Mouse (Mus musculus): Measurements from ENCODE around the gene Tcp11l2.
A peak's percentile ranks its signal among the peaks of the same experiment; 100 is the strongest.

The Tcp11l2 gene

GRCm38 (mm10) chr10:84657437-84658087 is 81.1 kb downstream of the Tcp11l2 start:
- peak; percentile 27 for DNase-seq (ENCODE audit: low read depth)

- no peak for DNase-seq (ENCODE audit: low read depth)
Measured at GRCm38 (mm10) chr10:84658088-84658848, 81.8 kb downstream of the Tcp11l2 start.

GRCm38 (mm10) chr10:84659281-84659680 is 82.9 kb downstream of the Tcp11l2 start:
- no peak for DNase-seq (ENCODE audit: low read depth)

GRCm38 (mm10) chr10:84662138-84662537 is 85.7 kb downstream of the Tcp11l2 start:
- no peak for DNase-seq (ENCODE audit: low read depth)

Data from NIH3T3 (cell line).